Mouse (Mus musculus): ENCODE measurements around the gene 1700025C18Rik. TPM values are rescaled to one million over a fixed set of nuclear protein-coding genes. Genes with fewer than 3 reads are reported as not detected.

Gene 1700025C18Rik
- total RNA-seq (2014; fragmentation: Nextera tagmentation) (not detected in 2 replicates), total RNA-seq (2017) (not detected in 2 replicates), polyA plus RNA-seq (2012) (not detected in 2 replicates)

DNA sequence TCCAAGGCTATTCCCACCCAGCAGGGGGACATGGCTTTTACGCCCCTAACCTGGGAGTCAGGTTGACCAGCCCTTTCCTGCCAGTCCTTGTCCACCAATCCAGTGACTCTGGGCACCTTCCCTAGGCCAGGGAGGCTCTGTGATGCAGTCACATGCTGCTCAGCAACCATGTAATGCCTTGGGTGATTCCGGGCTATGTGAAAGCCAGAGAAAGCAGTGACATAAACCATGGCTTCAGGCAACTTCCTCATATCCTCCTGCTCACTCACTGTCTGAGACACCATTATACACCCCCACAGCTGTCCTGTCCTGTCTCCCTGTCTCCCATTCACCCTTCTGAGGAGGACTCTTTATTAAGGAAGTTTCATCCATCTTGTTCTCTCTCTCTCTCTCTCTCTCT is at the start of gene 1700025C18Rik:
Gene 1700025C18Rik (minus strand): TSS at position 101 of the 400 bp plus-strand sequence.
- no peaks in the 10 kb centered on the region for H3K4me1 ChIP-seq (ENCODE audit: insufficient read depth, low read depth, low read length)
- H3K36me3 ChIP-seq (replicated peaks) = no peaks in the 10 kb centered on the region
- H3K9me3 ChIP-seq (replicated peaks) = peaks cover 11% of the 10 kb centered on the region
- H3K27me3 ChIP-seq (ENCODE audit: insufficient read depth, low read length) = no peaks in the 10 kb centered on the region
- TF ChIP-seq POLR2AphosphoS5 (IDR thresholded peaks at IDR 0.05; ENCODE audit: insufficient replicate concordance, low read depth, low read length) (no peak), GATA1 (IDR thresholded peaks at IDR 0.05; ENCODE audit: borderline replicate concordance, low read length) (no peak), TAL1 (conservative IDR thresholded peaks at IDR 0.05; ENCODE audit: low read depth, low read length) (no peak), GATA2 (IDR thresholded peaks at IDR 0.05; ENCODE audit: borderline replicate concordance, low read depth, low read length) (no peak), CTCF (IDR thresholded peaks at IDR 0.05; ENCODE audit: low read depth, low read length) (no peak)
- no peak within 1 kb of the TSS for H3K4me3 ChIP-seq (ENCODE audit: low read depth, low read length)
- ATAC-seq (ENCODE audit: extremely low read depth, insufficient number of reproducible peaks, low FRiP score, poor library complexity, severe bottlenecking) (no peak), DNase-seq (ENCODE audit: low spot score) (no peak)

DNA sequence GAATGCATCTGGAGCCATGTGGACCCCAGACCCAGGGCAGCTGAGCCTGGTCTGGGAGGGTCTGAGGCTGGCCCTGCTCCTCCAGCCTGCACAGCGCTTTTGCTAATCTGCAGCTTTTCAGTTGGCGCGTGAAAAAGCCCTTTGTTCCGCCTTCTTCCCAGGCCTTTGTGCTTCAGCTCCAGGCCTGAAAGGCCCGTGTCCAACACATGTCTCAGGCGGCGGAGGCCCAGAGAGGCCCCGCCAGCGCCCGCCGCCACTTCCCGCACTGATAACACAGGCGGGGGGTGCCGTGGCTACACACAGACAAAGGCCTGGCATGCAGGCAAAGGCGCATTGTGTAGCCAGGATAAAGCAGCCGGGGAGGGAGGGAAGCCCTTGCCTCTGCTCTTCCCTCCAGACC is 45.5 kb upstream of the 1700025C18Rik start:
- DNase-seq (ENCODE audit: low spot score) = no peak
- Histone ChIP-seq H3K36me3 (replicated peaks) (no peaks in the 10 kb centered on the region), H3K27me3 (ENCODE audit: insufficient read depth, low read length) (no peaks in the 10 kb centered on the region; the same call in 1 of the 2 replicates), H3K9me3 (replicated peaks) (peaks cover 15% of the 10 kb centered on the region), H3K4me1 (ENCODE audit: insufficient read depth, low read depth, low read length) (no peaks in the 10 kb centered on the region), H3K4me3 (ENCODE audit: low read depth, low read length) (no peak overlapping the region)
- no peak for ATAC-seq (ENCODE audit: extremely low read depth, insufficient number of reproducible peaks, low FRiP score, poor library complexity, severe bottlenecking)
- no peak for TF ChIP-seq CTCF (IDR thresholded peaks at IDR 0.05; ENCODE audit: low read depth, low read length)

DNA sequence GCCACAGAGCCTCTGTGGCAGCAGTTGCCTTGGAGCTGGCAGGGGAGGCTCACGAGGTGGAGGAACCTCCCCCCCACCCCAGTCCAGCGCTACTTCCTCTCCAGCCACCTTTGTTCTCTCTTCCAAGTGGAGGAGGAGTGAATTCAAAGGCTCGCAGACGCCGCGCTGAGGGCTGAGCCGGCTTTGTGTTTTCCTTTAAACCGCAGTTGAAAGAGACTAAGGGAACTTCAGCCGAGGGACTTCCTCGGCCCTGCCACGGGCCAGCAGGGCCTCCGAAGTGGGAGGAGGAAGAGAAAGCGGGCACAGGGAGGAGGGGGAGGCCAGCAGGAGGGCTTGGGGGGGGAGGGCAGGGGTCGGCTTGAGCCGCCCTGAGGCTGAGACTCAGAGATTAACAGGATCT is 43.0 kb upstream of the 1700025C18Rik start:
- H3K27me3 ChIP-seq (ENCODE audit: insufficient read depth, low read length) = no peaks in the 10 kb centered on the region; the same call in 1 of the 2 replicates
- H3K4me1 ChIP-seq (ENCODE audit: insufficient read depth, low read depth, low read length) = no peaks in the 10 kb centered on the region
- ATAC-seq (ENCODE audit: extremely low read depth, insufficient number of reproducible peaks, low FRiP score, poor library complexity, severe bottlenecking) (no peak), DNase-seq (ENCODE audit: low spot score) (no peak)
- no peaks in the 10 kb centered on the region for H3K36me3 ChIP-seq (replicated peaks)
- no peak overlapping the region for H3K4me3 ChIP-seq (ENCODE audit: low read depth, low read length)
- TF ChIP-seq GATA1 (IDR thresholded peaks at IDR 0.05; ENCODE audit: borderline replicate concordance, low read length) (no peak), CTCF (IDR thresholded peaks at IDR 0.05; ENCODE audit: low read depth, low read length) (no peak), POLR2AphosphoS5 (IDR thresholded peaks at IDR 0.05; ENCODE audit: insufficient replicate concordance, low read depth, low read length) (no peak), GATA2 (IDR thresholded peaks at IDR 0.05; ENCODE audit: borderline replicate concordance, low read depth, low read length) (no peak), TAL1 (conservative IDR thresholded peaks at IDR 0.05; ENCODE audit: low read depth, low read length) (no peak)
- H3K9me3 ChIP-seq (replicated peaks) = peaks cover 5% of the 10 kb centered on the region

DNA sequence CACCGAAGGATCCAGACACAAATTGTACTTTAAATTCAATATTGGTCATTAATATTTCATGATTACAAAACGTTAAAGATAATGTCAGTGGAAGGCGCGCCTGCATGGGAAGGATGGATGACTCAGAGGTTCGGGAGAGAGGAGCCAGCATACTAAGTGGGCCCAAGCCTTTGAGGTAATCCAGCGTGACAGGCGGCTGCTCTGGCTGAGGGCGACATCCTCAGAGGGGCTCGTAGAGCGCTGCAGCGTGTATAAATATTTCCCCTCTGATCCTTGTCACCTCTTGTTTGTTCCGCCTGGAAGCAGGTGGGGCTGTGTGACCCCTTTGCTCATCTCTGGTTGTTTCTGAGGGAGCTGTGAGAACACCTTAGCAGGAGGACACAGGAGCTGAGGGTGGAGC is 40.9 kb upstream of the 1700025C18Rik start:
- DNase-seq (ENCODE audit: low spot score) = no peak
- Histone ChIP-seq H3K27me3 (ENCODE audit: insufficient read depth, low read length) (peaks cover 2% of the 10 kb centered on the region; the same call in 1 of the 2 replicates), H3K4me3 (ENCODE audit: low read depth, low read length) (no peak overlapping the region), H3K4me1 (ENCODE audit: insufficient read depth, low read depth, low read length) (no peaks in the 10 kb centered on the region), H3K9me3 (replicated peaks) (peaks cover 4% of the 10 kb centered on the region), H3K36me3 (replicated peaks) (no peaks in the 10 kb centered on the region)
- no peak for ATAC-seq (ENCODE audit: extremely low read depth, insufficient number of reproducible peaks, low FRiP score, poor library complexity, severe bottlenecking)
- TF ChIP-seq GATA2 (IDR thresholded peaks at IDR 0.05; ENCODE audit: borderline replicate concordance, low read depth, low read length) (no peak), POLR2AphosphoS5 (IDR thresholded peaks at IDR 0.05; ENCODE audit: insufficient replicate concordance, low read depth, low read length) (no peak), TAL1 (conservative IDR thresholded peaks at IDR 0.05; ENCODE audit: low read depth, low read length) (no peak), CTCF (IDR thresholded peaks at IDR 0.05; ENCODE audit: low read depth, low read length) (no peak), GATA1 (IDR thresholded peaks at IDR 0.05; ENCODE audit: borderline replicate concordance, low read length) (no peak)

DNA sequence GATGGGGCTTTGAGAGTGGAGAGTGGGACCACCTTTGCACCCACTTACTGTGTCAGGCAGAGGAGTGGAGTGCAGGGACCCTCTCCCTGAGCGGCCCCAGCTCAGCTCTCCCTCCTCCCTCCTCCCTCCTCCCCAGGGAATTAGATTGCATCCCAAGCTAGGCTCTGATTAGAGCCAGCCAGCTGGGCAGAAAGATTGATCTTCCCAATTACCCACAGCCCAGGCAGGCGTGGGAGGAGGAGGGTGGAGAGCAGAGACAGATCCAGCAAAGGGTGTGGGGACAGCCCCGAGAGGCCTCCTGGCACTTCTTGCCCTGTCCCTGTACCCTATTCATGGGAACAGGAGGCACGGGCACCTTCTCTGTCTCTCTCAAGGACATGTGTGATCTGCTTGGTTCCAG is 38.6 kb upstream of the 1700025C18Rik start:
- DNase-seq (ENCODE audit: low spot score) = no peak
- ATAC-seq (ENCODE audit: extremely low read depth, insufficient number of reproducible peaks, low FRiP score, poor library complexity, severe bottlenecking) = no peak
- Histone ChIP-seq H3K36me3 (replicated peaks) (no peaks in the 10 kb centered on the region), H3K27me3 (ENCODE audit: insufficient read depth, low read length) (peaks cover 2% of the 10 kb centered on the region; the same call in 1 of the 2 replicates), H3K9me3 (replicated peaks) (peaks cover 6% of the 10 kb centered on the region), H3K4me3 (ENCODE audit: low read depth, low read length) (no peak overlapping the region), H3K4me1 (ENCODE audit: insufficient read depth, low read depth, low read length) (no peaks in the 10 kb centered on the region)
- TF ChIP-seq GATA2 (IDR thresholded peaks at IDR 0.05; ENCODE audit: borderline replicate concordance, low read depth, low read length) = no peak
- TF ChIP-seq CTCF (IDR thresholded peaks at IDR 0.05; ENCODE audit: low read depth, low read length) = no peak
- TF ChIP-seq GATA1 (IDR thresholded peaks at IDR 0.05; ENCODE audit: borderline replicate concordance, low read length) = no peak
- no peak for TF ChIP-seq TAL1 (conservative IDR thresholded peaks at IDR 0.05; ENCODE audit: low read depth, low read length)
- TF ChIP-seq POLR2AphosphoS5 (IDR thresholded peaks at IDR 0.05; ENCODE audit: insufficient replicate concordance, low read depth, low read length) = no peak

DNA sequence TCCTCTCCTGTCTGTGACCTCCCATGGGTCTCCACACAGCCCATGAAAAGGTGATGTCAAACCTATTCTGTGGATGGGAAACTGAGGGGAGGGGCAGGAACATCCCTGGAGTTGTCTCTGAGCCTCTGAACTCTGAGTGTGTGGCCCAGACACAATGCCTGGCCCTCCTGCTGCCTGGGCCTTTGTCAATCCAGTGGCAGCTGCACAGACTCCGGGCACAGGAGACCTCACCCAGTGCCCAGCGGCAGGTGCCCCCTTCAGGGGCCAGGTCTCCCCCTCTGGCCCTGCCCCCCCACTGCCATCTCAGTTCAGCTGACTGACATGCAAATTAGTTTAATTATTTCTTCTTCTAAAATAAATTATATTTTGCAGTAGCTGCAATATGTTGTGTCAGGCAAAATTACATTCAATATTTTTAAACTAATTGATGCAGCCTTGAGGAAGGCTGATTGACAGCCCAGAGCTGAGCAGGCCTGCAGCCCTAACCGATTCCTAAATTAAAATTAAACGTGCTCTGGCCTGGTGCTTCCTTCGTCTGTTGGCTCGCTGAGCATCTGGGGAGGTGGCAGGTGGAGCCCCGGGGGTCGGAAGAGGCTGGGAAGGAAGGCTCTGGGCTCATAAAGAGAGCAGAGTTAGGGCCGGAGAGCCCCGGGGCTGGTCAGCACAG is 36.5 kb upstream of the 1700025C18Rik start:
- peaks cover 17% of the 10 kb centered on the region for H3K9me3 ChIP-seq (replicated peaks)
- no peak overlapping the region for H3K4me3 ChIP-seq (ENCODE audit: low read depth, low read length)
- no peaks in the 10 kb centered on the region for H3K36me3 ChIP-seq (replicated peaks)
- peaks cover 2% of the 10 kb centered on the region; the same call in 1 of the 2 replicates for H3K27me3 ChIP-seq (ENCODE audit: insufficient read depth, low read length)
- TF ChIP-seq GATA1 (IDR thresholded peaks at IDR 0.05; ENCODE audit: borderline replicate concordance, low read length) (no peak), CTCF (IDR thresholded peaks at IDR 0.05; ENCODE audit: low read depth, low read length) (no peak), POLR2AphosphoS5 (IDR thresholded peaks at IDR 0.05; ENCODE audit: insufficient replicate concordance, low read depth, low read length) (no peak), TAL1 (conservative IDR thresholded peaks at IDR 0.05; ENCODE audit: low read depth, low read length) (no peak), GATA2 (IDR thresholded peaks at IDR 0.05; ENCODE audit: borderline replicate concordance, low read depth, low read length) (no peak)
- H3K4me1 ChIP-seq (ENCODE audit: insufficient read depth, low read depth, low read length) = no peaks in the 10 kb centered on the region
- no peak for DNase-seq (ENCODE audit: low spot score)
- ATAC-seq (ENCODE audit: extremely low read depth, insufficient number of reproducible peaks, low FRiP score, poor library complexity, severe bottlenecking) = no peak
